Mouse (Mus musculus): ENCODE data around the gene Srsf6.

Srsf6 gene

GRCm38 (mm10) chr2:162931674-162932650, 634 bp downstream of the Srsf6 start:
- in situ Hi-C loops (cut with MboI; ENCODE audit: low sequenced_read_pairs), result no loop called here

DNA sequence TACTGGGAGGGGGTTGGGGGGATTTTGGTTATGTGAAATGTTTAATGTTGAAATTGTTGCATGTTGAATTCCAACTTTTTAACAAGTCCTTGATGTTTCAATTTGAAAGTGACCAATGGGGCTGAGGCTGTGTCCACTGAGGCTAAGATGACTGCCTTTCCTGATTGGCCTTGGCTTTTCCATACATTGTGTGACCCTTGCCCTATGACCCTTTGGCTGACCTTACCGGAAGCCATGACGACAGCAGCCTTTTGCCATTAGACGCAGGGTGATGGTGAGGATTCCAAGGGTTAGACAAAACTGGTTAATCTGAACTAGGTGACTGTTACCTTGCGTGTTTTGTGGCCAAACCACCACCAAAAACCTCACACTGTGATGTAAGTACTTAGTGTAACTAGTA, 1.4 kb downstream of the Srsf6 start:
- in situ Hi-C loops (cut with MboI; ENCODE audit: low sequenced_read_pairs), result no loop called here

GRCm38 (mm10) chr2:162934421-162934820, 3.1 kb downstream of the Srsf6 start:
- in situ Hi-C loops (cut with MboI; ENCODE audit: low sequenced_read_pairs), result no loop called here

- in situ Hi-C loops (cut with MboI; ENCODE audit: low sequenced_read_pairs), result no loop called here
Observed at GRCm38 (mm10) chr2:162935700-162936099, 4.4 kb downstream of the Srsf6 start.

DNA sequence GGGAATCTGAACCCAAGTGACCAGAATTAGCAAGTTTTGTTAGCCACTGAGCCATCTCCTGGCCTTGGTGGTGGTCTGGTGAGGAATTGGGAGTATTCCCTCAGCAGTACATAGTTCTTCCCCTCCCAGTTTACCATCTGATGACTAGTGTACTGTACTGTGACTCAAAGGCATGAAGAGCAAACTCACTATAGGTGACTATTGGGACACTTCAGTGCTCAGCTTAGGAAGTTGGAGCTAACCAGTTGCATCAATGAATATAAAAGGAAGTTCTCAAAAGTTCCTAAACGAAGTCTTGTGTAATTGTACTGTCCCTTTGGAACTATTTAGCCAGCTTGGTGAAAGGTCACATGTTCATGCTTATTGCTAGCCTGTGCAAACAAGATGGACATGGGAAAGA, 8.2 kb downstream of the Srsf6 start:
- in situ Hi-C loops (cut with MboI; ENCODE audit: low sequenced_read_pairs), result no loop called here

DNA sequence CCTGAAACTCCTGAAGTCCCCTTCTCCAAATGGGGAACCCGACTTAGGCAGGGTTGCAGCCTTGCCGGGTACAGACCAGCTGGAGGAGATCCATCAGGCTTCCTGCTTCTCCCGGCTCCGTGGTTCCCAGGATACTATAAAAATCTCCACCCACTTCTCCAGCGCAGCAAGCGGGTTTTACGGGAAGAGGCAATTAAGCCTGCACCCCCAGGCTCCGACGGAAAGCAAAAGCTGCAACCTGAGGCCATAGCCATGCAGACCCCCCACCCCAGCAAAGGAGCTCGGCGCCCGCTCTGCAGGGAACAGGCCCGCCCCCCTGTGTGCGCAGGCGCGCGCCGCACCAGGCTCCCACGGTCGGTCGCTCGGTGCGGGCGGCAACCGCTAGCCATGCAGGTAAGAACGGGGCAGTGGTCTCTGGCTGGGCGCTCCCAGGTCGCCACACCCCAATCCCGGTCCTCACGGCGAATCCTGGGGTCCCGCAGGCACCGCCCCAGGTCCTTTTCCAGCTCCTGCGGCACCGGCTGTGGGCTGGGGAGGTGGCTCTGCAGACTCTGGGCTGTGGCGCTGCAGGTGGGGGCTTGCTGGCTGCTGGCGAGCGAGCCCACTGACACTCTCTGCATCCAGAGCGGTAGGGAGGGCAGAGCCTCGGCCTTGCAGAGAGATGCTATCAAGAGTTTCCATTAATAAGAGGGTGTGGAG, 12.0 kb downstream of the Srsf6 start, which contains the start of gene L3mbtl1:
TSS of gene L3mbtl1 (plus strand) at position 325 of the 699 bp plus-strand sequence.
- in situ Hi-C loops (cut with MboI; ENCODE audit: low sequenced_read_pairs), result no loop called here

- in situ Hi-C loops (cut with MboI; ENCODE audit: low sequenced_read_pairs), result no loop called here
Observed at GRCm38 (mm10) chr2:162943931-162944330, 12.6 kb downstream of the Srsf6 start.

GRCm38 (mm10) chr2:162946964-162947363, 15.6 kb downstream of the Srsf6 start:
- in situ Hi-C loops (cut with MboI; ENCODE audit: low sequenced_read_pairs), result no loop called here

DNA sequence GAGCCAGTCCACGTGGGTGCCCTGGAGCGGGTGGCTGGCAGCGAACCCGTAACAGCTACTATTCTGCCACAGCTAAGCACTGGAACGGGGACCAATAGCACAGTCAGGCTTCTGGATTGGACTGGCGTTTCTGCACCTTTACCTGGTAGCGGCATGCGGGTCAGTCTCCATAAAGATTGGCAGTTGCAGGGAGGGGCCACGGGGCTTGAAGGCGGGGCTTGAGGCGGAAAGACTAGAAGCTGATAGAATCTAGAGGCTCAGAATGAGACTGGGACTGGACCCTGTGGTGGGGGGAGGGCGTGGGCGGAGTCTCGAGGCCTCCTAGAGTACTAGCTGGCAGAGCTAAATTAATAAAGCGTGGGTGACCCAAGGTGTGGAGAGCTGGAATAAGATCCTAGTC, 16.4 kb downstream of the Srsf6 start:
- in situ Hi-C loops (cut with MboI; ENCODE audit: low sequenced_read_pairs), result no loop called here

- in situ Hi-C loops (cut with MboI; ENCODE audit: low sequenced_read_pairs), result no loop called here
Observed at GRCm38 (mm10) chr2:162948221-162948620, 16.9 kb downstream of the Srsf6 start.

DNA sequence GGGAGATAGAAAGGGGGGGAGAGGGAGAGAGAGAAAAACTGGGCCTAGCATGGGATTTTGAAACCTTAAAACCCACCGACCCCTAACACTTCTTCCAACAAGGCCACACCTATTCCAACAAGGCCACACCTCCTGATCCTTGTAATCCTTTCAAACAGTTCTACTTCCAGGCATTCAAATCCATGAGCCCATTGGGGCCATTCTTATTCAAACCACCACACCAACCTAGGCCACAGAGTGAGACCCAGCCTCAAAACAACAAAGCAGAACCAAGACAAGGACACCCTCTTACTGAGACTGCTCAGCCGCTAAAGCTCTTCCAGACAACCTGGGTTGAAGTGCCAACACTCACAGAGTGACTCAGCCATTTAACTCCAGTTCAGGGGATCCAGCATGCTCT, 19.4 kb downstream of the Srsf6 start:
- in situ Hi-C loops (cut with MboI; ENCODE audit: low sequenced_read_pairs), result loop anchor here (25.0 kb wide), 1 partner anchor 387 kb away; no protein-coding TSS in a partner anchor

DNA sequence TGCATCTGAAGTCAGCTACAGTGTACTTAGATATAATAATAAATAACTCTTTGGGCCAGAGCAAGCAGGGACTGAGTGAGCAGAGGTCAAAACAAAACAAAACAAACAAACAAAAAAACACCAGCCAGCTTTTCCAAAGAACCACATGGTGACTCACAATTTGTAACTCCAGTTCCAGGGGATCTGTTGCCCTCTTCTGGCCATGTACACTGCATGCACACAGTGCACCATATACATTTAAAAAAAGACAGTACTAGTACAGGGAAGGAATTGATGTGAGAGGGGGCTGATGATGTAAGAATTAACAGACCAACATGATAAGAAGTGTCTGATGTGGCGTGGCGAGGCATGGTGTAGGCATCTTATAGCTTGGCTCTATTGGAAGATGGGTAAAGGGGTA, 25.5 kb downstream of the Srsf6 start:
- in situ Hi-C loops (cut with MboI; ENCODE audit: low sequenced_read_pairs), result loop anchor here (25.0 kb wide), 1 partner anchor 380 kb away; no protein-coding TSS in a partner anchor

GRCm38 (mm10) chr2:162961321-162961720, 30.0 kb downstream of the Srsf6 start:
- in situ Hi-C loops (cut with MboI; ENCODE audit: low sequenced_read_pairs), result loop anchor here (25.0 kb wide), 1 partner anchor 376 kb away; no protein-coding TSS in a partner anchor

DNA sequence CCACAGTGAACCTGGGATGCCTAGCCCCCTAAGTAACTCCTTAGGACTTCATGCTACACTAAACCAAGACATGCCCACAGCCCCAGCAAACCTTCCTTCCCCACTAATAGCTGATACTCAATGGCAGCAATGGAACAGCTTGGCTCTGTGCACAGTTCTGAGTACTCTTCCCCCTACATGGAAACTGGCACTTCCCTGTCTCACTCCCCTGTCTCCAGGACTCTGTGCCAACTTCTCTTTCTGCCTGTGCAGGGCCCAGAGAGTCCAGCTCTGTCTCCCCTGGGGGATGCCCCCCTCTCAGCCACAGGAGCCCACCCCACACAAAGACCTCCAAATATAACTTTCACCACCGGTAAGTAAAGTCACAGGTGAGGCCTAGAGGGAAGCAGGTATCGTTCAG, 35.4 kb downstream of the Srsf6 start:
- in situ Hi-C loops (cut with MboI; ENCODE audit: low sequenced_read_pairs), result loop anchor here (25.0 kb wide), 1 partner anchor 371 kb away; no protein-coding TSS in a partner anchor

GRCm38 (mm10) chr2:162968357-162968756, 37.0 kb downstream of the Srsf6 start:
- in situ Hi-C loops (cut with MboI; ENCODE audit: low sequenced_read_pairs), result loop anchor here (25.0 kb wide), 1 partner anchor 369 kb away; no protein-coding TSS in a partner anchor

DNA sequence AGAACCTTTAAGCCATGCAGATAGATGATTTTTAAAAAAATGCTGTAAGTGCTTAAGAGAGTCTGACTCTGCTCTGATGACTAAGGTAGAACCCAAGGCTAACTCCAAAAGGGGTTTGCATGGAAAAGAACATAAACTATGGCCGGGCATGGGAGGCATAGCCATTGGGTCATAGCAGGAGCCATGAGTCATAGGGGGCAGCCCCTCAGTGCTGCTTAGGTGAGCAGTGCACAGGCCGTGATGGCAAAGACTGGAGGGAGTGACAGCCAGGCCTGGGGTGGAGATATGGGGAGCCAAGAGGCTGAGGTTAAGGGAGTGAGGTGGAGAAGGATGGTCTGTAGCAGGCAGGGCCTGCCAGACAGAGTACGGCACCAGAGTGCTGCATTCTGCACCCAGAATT, 37.8 kb downstream of the Srsf6 start:
- in situ Hi-C loops (cut with MboI; ENCODE audit: low sequenced_read_pairs), result loop anchor here (25.0 kb wide), 1 partner anchor 368 kb away; no protein-coding TSS in a partner anchor

- in situ Hi-C loops (cut with MboI; ENCODE audit: low sequenced_read_pairs), result loop anchor here (25.0 kb wide), 1 partner anchor 366 kb away; no protein-coding TSS in a partner anchor
Observed at GRCm38 (mm10) chr2:162970896-162971295, 39.6 kb downstream of the Srsf6 start.

DNA sequence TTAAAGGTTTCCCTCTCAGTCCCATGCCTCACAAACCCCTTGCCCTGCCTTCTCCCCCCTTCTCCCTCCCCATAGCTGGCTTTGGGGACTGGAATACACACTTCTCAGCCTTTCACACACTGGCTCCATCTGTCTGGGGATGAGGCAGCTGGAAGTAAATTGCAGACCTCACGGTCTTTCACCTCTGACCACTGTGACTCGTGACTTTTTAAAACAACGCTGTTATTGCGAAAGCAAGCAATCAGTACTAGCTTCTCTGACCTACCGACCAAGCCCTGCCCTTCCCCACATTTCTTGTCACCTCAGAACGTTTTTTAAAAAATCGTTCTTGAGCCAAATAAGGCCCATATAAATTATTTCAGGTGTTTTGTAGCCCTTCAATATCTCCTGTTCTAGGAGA, 41.4 kb downstream of the Srsf6 start:
- in situ Hi-C loops (cut with MboI; ENCODE audit: low sequenced_read_pairs), result loop anchor here (25.0 kb wide), 1 partner anchor 365 kb away; no protein-coding TSS in a partner anchor

GRCm38 (mm10) chr2:162973206-162973605, 41.9 kb downstream of the Srsf6 start:
- in situ Hi-C loops (cut with MboI; ENCODE audit: low sequenced_read_pairs), result loop anchor here (25.0 kb wide), 1 partner anchor 364 kb away; no protein-coding TSS in a partner anchor

GRCm38 (mm10) chr2:162973637-162974036, 42.3 kb downstream of the Srsf6 start:
- in situ Hi-C loops (cut with MboI; ENCODE audit: low sequenced_read_pairs), result loop anchor here (25.0 kb wide), 1 partner anchor 364 kb away; no protein-coding TSS in a partner anchor

DNA sequence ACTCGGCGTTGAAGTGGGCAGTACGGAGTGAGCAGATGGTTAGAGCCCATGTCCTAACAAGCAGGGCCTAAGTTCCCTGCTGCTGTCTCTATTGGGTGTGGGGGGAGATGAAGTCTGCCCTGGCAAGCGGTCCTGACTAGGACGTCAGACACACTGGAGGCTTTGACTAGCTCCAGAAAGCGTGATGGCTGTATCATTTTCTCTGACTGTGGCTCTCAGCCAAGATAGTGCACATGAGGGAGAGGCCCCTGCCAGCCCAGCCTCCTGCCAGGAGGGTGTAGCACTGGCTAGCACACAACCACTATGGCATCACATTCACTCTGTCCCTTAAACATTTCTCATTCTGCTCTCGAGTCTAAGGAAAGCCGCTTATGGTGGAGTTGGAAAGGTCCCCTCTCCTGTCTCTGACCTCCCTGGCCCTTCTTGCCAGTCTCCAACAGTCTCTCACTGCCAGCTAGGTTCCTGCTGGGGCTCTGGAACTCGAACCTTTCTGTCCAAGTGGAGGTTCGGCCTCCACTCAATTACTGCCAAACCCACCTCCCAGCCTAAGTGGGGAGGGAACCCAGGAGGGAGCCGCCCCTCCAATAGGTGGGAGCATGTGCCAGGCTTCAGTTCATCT, 43.9 kb downstream of the Srsf6 start:
- in situ Hi-C loops (cut with MboI; ENCODE audit: low sequenced_read_pairs), result no loop called here
